Mouse (Mus musculus): ENCODE measurements around the gene Oprl1.

DNA sequence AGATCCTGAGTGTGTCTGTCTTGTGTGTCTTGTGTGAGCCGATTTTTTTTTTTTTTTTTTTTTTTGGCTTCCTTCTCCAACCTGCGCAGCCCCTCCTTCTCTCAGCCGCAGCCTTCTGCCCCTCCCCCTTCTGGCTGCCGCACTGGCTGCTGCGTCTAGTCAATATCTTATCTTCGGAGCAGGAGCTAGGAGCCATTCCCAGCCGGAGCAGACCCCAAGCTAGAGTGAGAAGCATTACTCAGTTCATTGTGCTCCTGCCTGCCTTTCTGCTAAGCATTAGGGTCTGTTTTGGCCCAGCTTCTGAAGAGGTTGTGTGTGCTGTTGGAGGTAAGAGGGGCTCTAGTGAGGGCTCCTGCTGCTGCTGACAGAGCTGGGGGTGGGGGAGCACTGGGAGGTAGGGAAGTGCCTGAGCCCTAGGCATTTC lies at the start of gene Oprl1:
- no peak for TF ChIP-seq GABPA (IDR thresholded peaks at IDR 0.05; ENCODE audit: insufficient replicate concordance, low read depth, low read length)
- no peak for TF ChIP-seq EP300 (IDR thresholded peaks at IDR 0.05; ENCODE audit: low read length)
- peak; percentile 89 for TF ChIP-seq ZNF384 (IDR thresholded peaks at IDR 0.05; ENCODE audit: low read depth, low read length)
- TF ChIP-seq NRF1 (IDR thresholded peaks at IDR 0.05; ENCODE audit: low read depth, low read length), result no peak
- no peak for TF ChIP-seq TCF12 (IDR thresholded peaks at IDR 0.05; ENCODE audit: low read depth, low read length)
- no peak for TF ChIP-seq KAT2A (IDR thresholded peaks at IDR 0.05; ENCODE audit: insufficient replicate concordance, low read length)

Data from CH12.LX (cell line).